Mouse (Mus musculus) embryonic fibroblast, embryonic 13.5 days (primary cell): ENCODE measurements at regions not wholly inside any gene's neighbourhood (a gene's known extent, or its start where the extent isn't known, plus 50 kb on each side); places are given as distances from the start of the nearest gene placed in this dataset.

Experiments
- H3K27ac ChIP-seq: 2 replicates; pipeline ENCODE4 v1.5.1; 2012; ENCODE audit warnings: low read length, control low read depth, inconsistent platforms; ENCODE audit not compliant: insufficient read depth
- H3K4me1 ChIP-seq: 2 replicates; pipeline ENCODE4 v1.6.1; 2011; ENCODE audit warnings: low read length; ENCODE audit not compliant: control insufficient read depth, insufficient read depth
- H3K4me3 ChIP-seq: 2 replicates; pipeline ENCODE4 v1.5.1; 2011; ENCODE audit warnings: mild to moderate bottlenecking, control low read depth, low read length; ENCODE audit not compliant: insufficient read depth
- CTCF ChIP-seq: IDR thresholded peaks from 2 replicates; pipeline ENCODE4 v1.5.1; 2011; ENCODE audit warnings: mild to moderate bottlenecking, control low read depth, low read length, moderate library complexity, borderline replicate concordance; ENCODE audit not compliant: insufficient read depth
- POLR2A ChIP-seq: IDR thresholded peaks from 2 replicates; pipeline ENCODE4 v1.6.1; 2011; ENCODE audit warnings: low read depth, mild to moderate bottlenecking, control low read depth, low read length, moderate library complexity

DNA sequence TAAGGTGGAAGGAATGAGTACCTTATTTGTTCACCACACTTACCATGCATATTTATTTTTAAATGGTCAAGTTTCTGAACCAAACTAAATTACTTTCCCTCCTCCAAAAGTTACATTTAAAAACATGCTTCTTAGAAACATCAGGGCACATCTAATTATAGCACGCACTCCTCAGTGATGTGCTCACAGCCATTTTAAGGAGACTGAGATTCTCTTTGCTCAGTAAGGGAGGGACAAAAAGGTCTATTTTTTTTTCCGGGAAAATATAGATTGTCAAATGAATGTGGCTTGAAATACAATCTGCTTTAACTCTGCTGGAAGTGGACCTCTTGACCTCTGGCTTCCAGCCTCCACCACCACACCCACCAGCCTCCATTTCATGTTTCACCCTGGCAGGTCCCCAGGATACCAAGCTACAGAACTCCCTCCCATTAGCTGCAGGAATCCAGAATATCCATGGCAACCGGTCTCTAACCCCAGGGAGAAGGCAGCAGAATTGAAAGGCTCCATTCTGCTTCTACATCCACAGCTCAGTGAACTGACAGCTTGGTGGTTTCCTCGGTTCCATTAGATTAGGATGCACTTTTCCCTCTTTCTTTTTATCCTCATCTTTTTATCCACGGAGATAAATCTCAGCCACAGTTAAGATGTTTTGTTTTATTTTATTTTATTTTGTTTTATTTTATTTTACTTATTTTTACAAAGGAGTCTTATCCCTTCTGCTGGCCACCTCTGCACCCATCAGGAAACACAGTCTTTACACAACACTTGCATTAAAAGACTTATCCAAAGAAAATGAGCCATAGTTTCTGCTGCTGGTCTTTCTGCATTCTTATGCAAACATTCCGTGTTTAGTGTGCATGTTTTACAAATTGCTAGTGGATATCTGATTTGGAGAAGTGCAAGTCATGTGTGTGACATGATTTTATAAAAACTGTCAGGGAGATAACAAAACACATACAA lies 152.2 kb upstream of the Prr30 start:
- Histone ChIP-seq H3K27ac (no peak overlapping the region), H3K4me3 (no peak overlapping the region), H3K4me1 (peaks cover 8% of the 10 kb centered on the region; the same call in 1 of the 2 replicates)
- no peak for TF ChIP-seq POLR2A

DNA sequence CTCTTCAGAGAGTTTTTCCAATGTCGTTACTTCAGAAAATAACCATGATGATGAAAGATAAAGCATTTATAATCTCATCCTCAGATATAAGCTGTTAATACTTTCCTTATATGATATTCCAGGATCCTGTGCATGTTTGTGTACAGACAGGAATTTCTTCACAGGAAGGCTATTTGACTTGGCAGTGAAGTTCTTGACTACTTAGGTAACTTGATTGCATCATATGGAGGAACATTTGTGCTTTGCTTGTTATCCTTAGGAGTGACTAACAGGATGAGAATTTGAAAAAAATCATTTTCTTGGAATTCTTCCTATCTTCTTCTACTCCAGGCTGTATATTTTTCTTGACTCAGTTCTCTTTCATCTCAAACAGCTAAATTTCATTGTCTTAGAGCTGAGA lies 140.2 kb upstream of the Prr30 start:
- peak overlapping the region; percentile 76 for H3K27ac ChIP-seq
- H3K4me3 ChIP-seq = no peak overlapping the region
- no peak for TF ChIP-seq POLR2A
- no peak for TF ChIP-seq CTCF
- H3K4me1 ChIP-seq = peaks cover 5% of the 10 kb centered on the region; the same call in 1 of the 2 replicates

DNA sequence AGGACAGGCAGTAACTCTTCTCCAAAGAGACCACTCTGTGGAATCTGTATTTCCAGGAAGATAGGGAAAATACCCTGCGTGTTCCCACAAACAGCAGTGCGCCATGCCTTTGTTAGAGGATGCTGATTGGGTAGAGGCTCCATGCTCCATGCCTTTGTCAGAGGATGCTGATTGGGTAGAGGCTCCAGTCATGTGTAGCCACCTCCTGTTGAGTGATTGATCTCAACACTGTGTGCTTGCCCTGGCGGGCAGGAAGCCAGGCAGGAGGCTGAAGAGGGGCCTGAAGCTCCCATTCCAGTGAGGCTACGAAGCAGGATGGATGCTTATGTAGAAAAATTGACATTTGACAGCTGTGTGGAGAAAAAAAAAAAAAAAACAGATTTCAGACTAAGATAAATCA lies 131.9 kb upstream of the Prr30 start:
- Histone ChIP-seq H3K27ac (no peak overlapping the region), H3K4me3 (no peak overlapping the region), H3K4me1 (no peaks in the 10 kb centered on the region)
- no peak for TF ChIP-seq CTCF
- no peak for TF ChIP-seq POLR2A

DNA sequence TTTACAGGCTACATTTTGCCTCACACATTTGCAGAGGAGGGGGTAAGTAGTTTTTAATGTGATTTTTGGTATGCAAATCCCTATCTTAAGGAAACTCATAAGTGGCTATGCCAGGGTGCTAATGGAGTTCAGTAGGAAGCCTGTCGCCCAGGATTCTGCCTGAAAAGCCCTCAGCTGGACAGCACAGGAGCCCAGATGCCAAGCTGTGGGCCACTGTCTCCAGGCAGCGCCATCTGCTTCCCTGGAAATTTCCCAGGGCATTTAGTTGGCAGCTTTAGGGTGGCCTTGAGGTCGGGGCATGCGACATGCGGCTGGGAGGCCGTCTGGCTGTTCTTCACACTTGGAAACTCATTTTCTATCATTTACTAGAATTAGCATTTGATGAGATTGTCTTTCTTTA lies 127.3 kb upstream of the Prr30 start:
- H3K4me1 ChIP-seq = no peaks in the 10 kb centered on the region
- no peak overlapping the region for H3K4me3 ChIP-seq
- no peak for TF ChIP-seq POLR2A
- TF ChIP-seq CTCF = no peak
- H3K27ac ChIP-seq = no peak overlapping the region

DNA sequence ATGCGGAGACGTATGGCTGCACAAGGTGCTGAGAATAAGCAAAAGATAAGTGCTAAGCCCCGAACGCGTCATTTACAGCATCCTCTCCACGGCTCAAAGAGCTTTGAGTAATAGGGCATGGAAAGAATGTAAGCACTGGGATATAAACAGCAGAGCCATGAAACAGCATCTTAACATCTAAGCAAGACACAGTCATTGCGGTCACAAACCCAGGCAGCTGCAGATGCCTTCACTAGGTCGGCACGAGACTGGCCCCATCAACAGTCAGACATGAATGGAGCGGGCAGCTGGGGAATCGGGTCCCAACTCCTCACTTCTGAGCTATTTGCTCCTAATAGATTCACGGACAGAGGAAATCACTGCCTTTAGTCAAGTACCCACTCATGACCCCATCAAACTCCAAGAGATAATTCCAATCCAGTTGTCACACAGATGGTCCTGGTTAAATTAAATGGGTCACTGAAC lies 126.4 kb upstream of the Prr30 start:
- TF ChIP-seq POLR2A = no peak
- TF ChIP-seq CTCF = no peak
- H3K27ac ChIP-seq = no peak overlapping the region
- no peaks in the 10 kb centered on the region for H3K4me1 ChIP-seq
- no peak overlapping the region for H3K4me3 ChIP-seq

DNA sequence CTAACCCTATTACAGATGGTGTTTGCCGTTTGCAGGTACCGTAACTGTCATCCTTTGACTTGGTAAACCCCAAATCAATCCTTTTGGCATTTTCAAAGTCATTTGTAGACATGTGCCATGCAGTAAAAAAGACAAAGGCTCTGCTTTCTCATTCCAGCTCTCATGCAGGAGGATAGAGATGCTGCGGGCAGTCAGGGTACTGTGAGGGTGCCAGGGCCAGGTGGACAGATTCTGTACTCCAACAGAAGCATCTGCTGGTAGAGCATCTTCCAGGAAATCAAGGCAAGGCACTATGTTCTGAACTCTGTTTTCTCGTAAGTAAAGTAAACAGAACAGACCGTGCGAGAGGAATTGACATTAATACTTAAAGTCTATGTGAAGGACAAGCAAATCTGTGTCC lies 123.2 kb upstream of the Prr30 start:
- no peak overlapping the region for H3K4me3 ChIP-seq
- TF ChIP-seq POLR2A (no peak), CTCF (no peak)

DNA sequence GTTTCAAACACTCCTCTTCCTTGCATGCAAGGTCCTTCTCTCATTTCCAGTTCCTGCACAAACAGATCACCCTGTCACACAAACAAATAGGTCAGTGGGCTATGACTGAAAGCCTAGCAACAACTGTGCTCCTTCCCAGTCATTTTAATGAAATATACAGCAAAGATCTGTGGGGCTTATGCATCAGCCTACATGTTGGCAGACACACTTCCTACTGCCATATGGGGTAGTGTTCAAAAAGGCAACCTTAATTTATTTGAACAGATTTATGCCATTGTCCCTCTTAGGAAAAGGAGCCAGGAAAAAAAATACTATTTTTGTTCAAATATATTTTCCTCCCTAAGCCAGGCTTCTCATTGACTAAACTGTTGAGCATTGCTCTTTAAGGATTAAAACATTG lies 107.8 kb upstream of the Prr30 start:
- TF ChIP-seq CTCF (no peak), POLR2A (no peak)
- Histone ChIP-seq H3K4me3 (no peak overlapping the region), H3K4me1 (no peaks in the 10 kb centered on the region; the same call in 1 of the 2 replicates), H3K27ac (no peak overlapping the region)

More for the DNA sequence above, 123.2 kb upstream of the Prr30 start:
- H3K27ac ChIP-seq = no peak overlapping the region
- no peaks in the 10 kb centered on the region for H3K4me1 ChIP-seq

DNA sequence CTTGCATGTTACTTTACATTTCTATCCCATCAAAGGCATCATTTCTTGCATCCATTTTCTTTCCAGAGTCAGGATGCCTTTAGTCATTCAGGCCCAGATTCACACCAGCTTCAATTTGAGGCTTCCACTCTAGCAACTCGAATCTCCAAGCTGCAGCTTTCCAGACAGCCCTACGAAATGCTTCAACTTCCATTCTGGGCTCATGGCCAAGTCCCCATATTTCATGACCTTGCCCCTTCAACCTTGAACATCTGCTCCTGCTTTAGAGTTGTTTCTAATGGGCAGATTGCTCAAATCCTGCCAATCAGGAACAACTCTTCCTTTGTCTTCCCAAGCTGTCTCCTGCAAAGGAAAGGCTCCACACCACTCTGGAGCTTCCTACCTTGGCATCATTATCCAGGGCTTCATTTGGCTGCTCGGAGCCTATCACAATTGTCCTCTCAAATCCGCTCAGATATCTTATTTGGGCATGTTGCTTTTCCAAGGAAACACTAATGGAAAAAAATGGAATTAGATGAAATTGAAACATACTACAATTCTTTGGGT lies 104.4 kb upstream of the Prr30 start:
- H3K27ac ChIP-seq = no peak overlapping the region
- TF ChIP-seq POLR2A (no peak), CTCF (no peak)

DNA sequence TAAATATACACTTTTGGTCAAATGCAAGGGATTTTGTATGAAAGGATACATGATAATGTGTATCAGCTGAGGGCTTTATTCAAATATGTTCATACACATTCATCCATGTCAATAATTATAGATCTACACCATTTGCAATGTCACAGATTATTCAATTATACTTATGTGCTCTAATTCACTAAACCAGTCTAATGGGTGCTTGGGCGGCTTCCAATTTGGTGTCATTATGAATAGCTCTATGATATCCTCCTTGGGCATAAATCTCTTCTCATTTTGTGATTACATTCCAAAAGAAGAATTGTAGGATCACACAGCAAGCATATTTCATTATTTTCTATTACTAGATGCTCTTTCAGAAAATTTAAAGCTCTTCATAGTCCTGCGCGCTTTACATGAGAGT lies 97.7 kb upstream of the Prr30 start:
- H3K4me3 ChIP-seq = no peak overlapping the region
- H3K27ac ChIP-seq = no peak overlapping the region
- TF ChIP-seq CTCF (no peak), POLR2A (no peak)
- H3K4me1 ChIP-seq = no peaks in the 10 kb centered on the region

More for the DNA sequence above, 104.4 kb upstream of the Prr30 start:
- Histone ChIP-seq H3K4me1 (no peaks in the 10 kb centered on the region; the same call in 1 of the 2 replicates), H3K4me3 (no peak overlapping the region)

DNA sequence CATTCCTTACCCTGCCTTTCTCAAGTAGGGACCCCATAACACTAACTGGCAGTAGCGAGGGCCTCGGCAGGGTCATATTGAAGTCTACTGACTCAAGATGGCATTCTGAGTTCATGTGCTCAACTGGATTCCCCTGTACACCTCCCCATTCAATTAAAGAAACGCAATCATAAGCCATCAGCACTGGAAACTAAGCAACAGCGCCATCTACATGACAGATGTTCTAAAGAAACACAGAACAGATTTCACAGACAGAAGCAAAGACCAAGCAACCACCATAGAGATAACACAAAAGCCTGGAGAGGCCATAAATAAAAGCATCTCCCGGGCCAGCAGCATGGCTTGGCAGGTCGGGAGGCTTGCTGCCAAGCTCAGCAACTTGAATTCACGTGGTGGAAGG lies 94.6 kb upstream of the Prr30 start:
- Histone ChIP-seq H3K4me1 (no peaks in the 10 kb centered on the region), H3K4me3 (no peak overlapping the region), H3K27ac (no peak overlapping the region)
- TF ChIP-seq CTCF = no peak
